Mouse (Mus musculus) limb, embryonic 12.5 days (tissue): ENCODE data around the gene Cops9. TPM values are rescaled to one million over a fixed set of nuclear protein-coding genes. Genes with fewer than 3 reads are reported as not detected.

Source experiments
- ATAC-seq: fragments of 200-750 bp; cut with Nextera tagmentation; 2 replicates; pipeline ENCODE4 v1.8.0; 2017; ENCODE audit warnings: low read depth, moderate TSS enrichment; ENCODE audit not compliant: insufficient number of reproducible peaks, insufficient read depth, low FRiP score, low TSS enrichment
- H3K27ac ChIP-seq: fragments of 300-500 bp; sonication (generic); 2 replicates; pipeline ENCODE4 v1.5.1; 2016; ENCODE audit warnings: mild to moderate bottlenecking, moderate library complexity
- H3K27me3 ChIP-seq: fragments of 300-500 bp; sonication (generic); 2 replicates; pipeline ENCODE4 v1.6.1; 2016; ENCODE audit warnings: mild to moderate bottlenecking, moderate library complexity
- H3K36me3 ChIP-seq: fragments of 300-500 bp; sonication (generic); 2 replicates; pipeline ENCODE4 v1.6.1; 2016; ENCODE audit warnings: mild to moderate bottlenecking, moderate library complexity
- H3K4me1 ChIP-seq: fragments of 300-500 bp; sonication (generic); replicated peaks from 2 replicates; pipeline ENCODE4 v1.6.1; 2016
- H3K4me2 ChIP-seq: fragments of 300-500 bp; sonication (generic); 2 replicates; pipeline ENCODE4 v1.6.1; 2016; ENCODE audit warnings: mild to moderate bottlenecking, moderate library complexity
- H3K4me3 ChIP-seq: fragments of 300-500 bp; sonication (generic); replicated peaks from 2 replicates; pipeline ENCODE4 v1.5.1; 2016; ENCODE audit warnings: mild to moderate bottlenecking
- H3K9ac ChIP-seq: fragments of 300-500 bp; sonication (generic); replicated peaks from 2 replicates; pipeline ENCODE4 v1.6.1; 2016; ENCODE audit warnings: mild to moderate bottlenecking, moderate library complexity
- H3K9me3 ChIP-seq: fragments of 300-500 bp; sonication (generic); 2 replicates; pipeline ENCODE4 v1.6.1; 2016; ENCODE audit warnings: mild to moderate bottlenecking, moderate library complexity
- WGBS: fragments of 180-500 bp; shearing (Covaris S2); methylation state at CpG from one replicate; pipeline ENCODE4 v1.1.7; 2016; 5-methylcytosine and 5-hydroxymethylcytosine counted together
- polyA plus RNA-seq: library from polyadenylated mRNA; unstranded; fragments of >200 nt; fragmentation: Nextera tagmentation; extraction: Ambion mirVana; gene quantifications from 2 replicates; pipeline ENCODE4 v1.2.1, GENCODE M21; 2016

Gene Cops9
- 362 and 363 TPM in 2 replicates for polyA plus RNA-seq

- Histone ChIP-seq H3K4me2 (peak within 1 kb of the TSS; percentile 100), H3K36me3 (peaks cover 29% of the 10 kb centered on the region), H3K27me3 (peaks cover 3% of the 10 kb centered on the region), H3K4me3 (peak within 1 kb of the TSS; percentile 91), H3K4me1 (peaks cover 18% of the 10 kb centered on the region), H3K9ac (peak within 1 kb of the TSS; percentile 93), H3K9me3 (no peaks in the 10 kb centered on the region), H3K27ac (peak within 1 kb of the TSS; percentile 72; the same call in 1 of the 2 replicates)
- ATAC-seq: peak; percentile 77
- 2% methylated on average over 50 of the region's 50 CpGs for WGBS
Observed at GRCm38 (mm10) chr1:92641514-92642272, at the start of gene Cops9. TSS of gene Cops9 (minus strand) at chr1:92641985.

GRCm38 (mm10) chr1:92691166-92691844 lies 49.5 kb upstream of the Cops9 start:
- Histone ChIP-seq H3K4me1 (peaks cover 13% of the 10 kb centered on the region), H3K4me2 (no peak overlapping the region), H3K27ac (no peak overlapping the region), H3K9ac (no peak overlapping the region), H3K9me3 (no peaks in the 10 kb centered on the region), H3K4me3 (no peak overlapping the region), H3K27me3 (no peaks in the 10 kb centered on the region; the same call in 1 of the 2 replicates), H3K36me3 (no peaks in the 10 kb centered on the region)
- 78% methylated on average over 3 of the region's 3 CpGs for WGBS
- no peak for ATAC-seq

DNA sequence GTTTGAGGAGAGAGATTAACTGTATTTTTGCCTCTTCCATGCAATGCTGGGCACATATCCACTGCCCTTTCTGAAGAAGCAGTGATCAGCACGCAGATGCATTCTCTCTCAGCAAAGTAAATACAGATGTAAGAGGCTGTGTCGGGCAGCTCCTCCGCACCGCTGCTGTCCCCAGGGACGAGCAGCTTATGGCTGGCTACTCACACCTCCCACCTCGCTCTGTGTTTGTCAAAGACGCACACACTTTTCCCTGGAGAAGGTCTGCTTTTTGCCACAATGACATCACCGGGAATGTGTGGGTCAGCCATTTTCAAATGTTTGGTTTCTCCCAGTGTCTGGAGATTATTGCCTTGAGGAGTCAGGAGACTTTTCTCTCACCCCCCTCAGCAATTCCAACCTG lies 45.2 kb upstream of the Cops9 start:
- H3K9ac ChIP-seq: no peak overlapping the region
- no peaks in the 10 kb centered on the region for H3K9me3 ChIP-seq
- no peak overlapping the region for H3K4me3 ChIP-seq
- H3K27ac ChIP-seq: no peak overlapping the region
- ATAC-seq: peak; percentile 57; the same call in 1 of the 2 replicates
- WGBS: 20% methylated on average over 8 of the region's 8 CpGs
- no peaks in the 10 kb centered on the region; the same call in 1 of the 2 replicates for H3K27me3 ChIP-seq
- H3K4me1 ChIP-seq: peaks cover 17% of the 10 kb centered on the region
- peak overlapping the region; percentile 21; the same call in 1 of the 2 replicates for H3K4me2 ChIP-seq
- no peaks in the 10 kb centered on the region for H3K36me3 ChIP-seq

DNA sequence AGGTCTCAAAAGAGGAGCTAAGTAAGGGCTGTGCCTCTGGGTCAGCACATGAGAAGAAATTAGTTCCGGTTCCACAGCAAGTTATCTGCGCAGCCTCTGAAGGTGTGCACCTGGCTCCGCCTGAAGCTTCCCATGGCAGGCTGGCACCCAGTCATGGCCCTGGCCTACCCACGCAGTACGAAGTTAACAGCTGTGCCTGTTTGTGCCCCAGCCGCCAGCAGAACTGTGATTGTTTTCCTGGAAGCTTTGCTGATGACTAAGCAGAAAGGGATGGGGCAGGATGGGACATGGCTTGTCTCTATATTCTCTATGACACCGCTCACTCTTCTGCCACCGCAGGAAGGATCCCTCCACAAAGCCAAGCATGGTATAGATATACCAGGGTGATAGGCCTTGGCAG lies 41.4 kb upstream of the Cops9 start:
- H3K27ac ChIP-seq: no peak overlapping the region
- H3K27me3 ChIP-seq: peaks cover 10% of the 10 kb centered on the region
- H3K9me3 ChIP-seq: no peaks in the 10 kb centered on the region
- ATAC-seq: no peak
- no peak overlapping the region for H3K9ac ChIP-seq
- WGBS: 92% methylated on average over 8 of the region's 8 CpGs
- H3K4me2 ChIP-seq: no peak overlapping the region
- H3K4me1 ChIP-seq: peaks cover 28% of the 10 kb centered on the region
- H3K4me3 ChIP-seq: no peak overlapping the region
- no peaks in the 10 kb centered on the region for H3K36me3 ChIP-seq

DNA sequence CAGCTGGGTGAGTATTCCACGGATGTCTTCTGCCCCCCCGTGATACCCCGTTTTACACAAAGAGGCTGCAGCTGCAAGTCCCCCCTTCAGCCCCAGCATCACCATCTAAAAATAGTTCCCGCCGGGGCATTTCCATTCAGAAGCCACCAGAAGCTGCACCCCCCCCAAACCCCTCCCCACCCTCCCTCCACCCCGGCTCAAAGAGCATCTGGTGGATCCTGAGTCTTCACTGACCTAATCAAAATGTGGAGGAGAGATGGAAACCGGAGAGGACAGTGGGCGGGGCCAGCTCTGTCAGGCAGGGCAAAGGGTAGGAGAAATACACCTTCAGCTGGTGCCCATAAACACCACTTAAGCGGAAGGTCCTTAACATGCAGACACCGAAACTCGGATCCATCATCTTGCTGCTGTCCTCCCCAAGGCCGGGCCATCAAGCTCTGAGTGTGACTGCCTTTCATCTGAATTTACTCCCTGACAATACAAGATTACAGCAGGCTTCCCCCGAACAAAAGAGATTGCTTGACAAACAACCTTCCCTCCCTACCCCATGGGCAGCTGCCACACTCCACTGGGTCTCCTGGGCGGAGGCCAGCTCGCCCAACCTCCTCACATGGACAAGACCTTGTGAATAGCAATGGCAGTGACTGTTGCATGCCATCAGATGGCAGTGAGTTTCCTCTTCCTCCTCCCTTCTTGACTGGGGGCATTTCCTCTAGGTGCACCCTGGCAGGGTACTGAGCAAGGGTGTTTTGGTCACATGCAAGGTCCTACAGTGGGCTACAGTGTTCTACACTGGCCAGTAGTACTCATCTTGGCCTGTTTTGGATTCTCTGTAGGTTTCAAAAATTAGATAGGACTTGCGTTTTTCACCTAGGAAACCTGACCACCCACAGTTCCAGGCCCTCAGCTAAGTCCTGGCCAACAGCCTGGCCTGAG lies 39.2 kb upstream of the Cops9 start:
- Histone ChIP-seq H3K27me3 (peaks cover 10% of the 10 kb centered on the region), H3K36me3 (no peaks in the 10 kb centered on the region), H3K27ac (no peak overlapping the region), H3K4me3 (no peak overlapping the region), H3K9ac (no peak overlapping the region), H3K4me1 (peaks cover 11% of the 10 kb centered on the region), H3K9me3 (no peaks in the 10 kb centered on the region), H3K4me2 (no peak overlapping the region)
- no peak for ATAC-seq
- 26% methylated on average over 16 of the region's 16 CpGs for whole genome bisulfite sequencing

GRCm38 (mm10) chr1:92678757-92679156 lies 37.0 kb upstream of the Cops9 start:
- H3K27ac ChIP-seq: no peak overlapping the region
- 88% methylated on average over 5 of the region's 5 CpGs for WGBS
- peaks cover 11% of the 10 kb centered on the region; the same call in 1 of the 2 replicates for H3K4me1 ChIP-seq
- no peak overlapping the region for H3K9ac ChIP-seq
- H3K4me3 ChIP-seq: no peak overlapping the region
- H3K27me3 ChIP-seq: peaks cover 13% of the 10 kb centered on the region
- ATAC-seq: no peak
- no peak overlapping the region for H3K4me2 ChIP-seq
- H3K9me3 ChIP-seq: no peaks in the 10 kb centered on the region
- H3K36me3 ChIP-seq: no peaks in the 10 kb centered on the region

- no peak for ATAC-seq
- H3K27ac ChIP-seq: no peak overlapping the region
- H3K27me3 ChIP-seq: peaks cover 13% of the 10 kb centered on the region
- H3K4me1 ChIP-seq: peaks cover 17% of the 10 kb centered on the region; the same call in 1 of the 2 replicates
- no peak overlapping the region for H3K9ac ChIP-seq
- H3K4me2 ChIP-seq: no peak overlapping the region
- no peaks in the 10 kb centered on the region for H3K36me3 ChIP-seq
- WGBS: 64% methylated on average over 3 of the region's 3 CpGs
- H3K4me3 ChIP-seq: no peak overlapping the region
- H3K9me3 ChIP-seq: no peaks in the 10 kb centered on the region
Observed at GRCm38 (mm10) chr1:92676676-92676975, 34.8 kb upstream of the Cops9 start.

GRCm38 (mm10) chr1:92675932-92676675 lies 34.3 kb upstream of the Cops9 start:
- WGBS: 85% methylated on average over 10 of the region's 10 CpGs
- no peak overlapping the region for H3K4me3 ChIP-seq
- H3K36me3 ChIP-seq: no peaks in the 10 kb centered on the region
- no peak overlapping the region for H3K9ac ChIP-seq
- H3K4me2 ChIP-seq: no peak overlapping the region
- H3K27me3 ChIP-seq: peaks cover 11% of the 10 kb centered on the region
- peaks cover 17% of the 10 kb centered on the region; the same call in 1 of the 2 replicates for H3K4me1 ChIP-seq
- no peak overlapping the region for H3K27ac ChIP-seq
- ATAC-seq: no peak
- no peaks in the 10 kb centered on the region for H3K9me3 ChIP-seq

GRCm38 (mm10) chr1:92673258-92673782 lies 31.5 kb upstream of the Cops9 start:
- H3K9ac ChIP-seq: no peak overlapping the region
- WGBS: 79% methylated on average over 5 of the region's 5 CpGs
- no peak overlapping the region for H3K4me3 ChIP-seq
- H3K27me3 ChIP-seq: 0 out of 2 replicates have a peak, but pooled peaks cover 2% of the 10 kb centered on the region
- H3K4me2 ChIP-seq: no peak overlapping the region
- no peak overlapping the region for H3K27ac ChIP-seq
- H3K4me1 ChIP-seq: 0 out of 2 replicates have a peak, but pooled peaks cover 6% of the 10 kb centered on the region
- no peaks in the 10 kb centered on the region for H3K36me3 ChIP-seq
- no peaks in the 10 kb centered on the region for H3K9me3 ChIP-seq
- no peak for ATAC-seq

GRCm38 (mm10) chr1:92671326-92671725 lies 29.5 kb upstream of the Cops9 start:
- ATAC-seq: no peak
- Histone ChIP-seq H3K27ac (no peak overlapping the region), H3K9me3 (no peaks in the 10 kb centered on the region), H3K4me1 (0 out of 2 replicates have a peak, but pooled peaks cover 6% of the 10 kb centered on the region), H3K36me3 (no peaks in the 10 kb centered on the region), H3K9ac (no peak overlapping the region), H3K4me3 (no peak overlapping the region), H3K4me2 (no peak overlapping the region), H3K27me3 (0 out of 2 replicates have a peak, but pooled peaks cover 2% of the 10 kb centered on the region)
- 88% methylated on average over 4 of the region's 4 CpGs for WGBS
